Mouse (Mus musculus) CD4-positive, CD25-positive, alpha-beta regulatory T cell, adult 4 months (primary cell): ENCODE data around the gene Fcrl5. TPM values are rescaled to one million over a fixed set of nuclear protein-coding genes. Genes with fewer than 3 reads are reported as not detected.
"Not testable (repeated sequence)": the region's sequence is repeated elsewhere in the genome, so short reads cannot be mapped to it uniquely, and the experiment has no call there.

Experiments
- ATAC-seq: one replicate; pipeline ENCODE4 v1.8.0; 2017
- polyA plus RNA-seq, 2 experiments: library from polyadenylated mRNA; unstranded; fragments of 100-300 nt; shearing (Covaris generic); gene quantifications; one replicate each; pipeline ENCODE4 v1.2.1; 2017

Fcrl5 gene
- not detected for polyA plus RNA-seq

GRCm38 (mm10) chr3:87435479-87435878 is at the start of gene Fcrl5:
Gene Fcrl5 (plus strand): TSS chr3:87435773.
- peak; percentile 51 for ATAC-seq

GRCm38 (mm10) chr3:87390935-87391334 is 44.6 kb upstream of the Fcrl5 start:
- no peak for ATAC-seq

- ATAC-seq = no peak
Measured at GRCm38 (mm10) chr3:87398809-87399208, 36.8 kb upstream of the Fcrl5 start.

GRCm38 (mm10) chr3:87399906-87400305 is 35.7 kb upstream of the Fcrl5 start:
- no peak for ATAC-seq

GRCm38 (mm10) chr3:87401321-87401720 is 34.3 kb upstream of the Fcrl5 start:
- ATAC-seq = peak; percentile 65

GRCm38 (mm10) chr3:87408171-87408570 is 27.4 kb upstream of the Fcrl5 start:
- peak; percentile 82 for ATAC-seq

GRCm38 (mm10) chr3:87409196-87409935 is 26.2 kb upstream of the Fcrl5 start:
- no peak for ATAC-seq

GRCm38 (mm10) chr3:87410605-87411004 is 25.0 kb upstream of the Fcrl5 start:
- no peak for ATAC-seq

GRCm38 (mm10) chr3:87411150-87411549 is 24.4 kb upstream of the Fcrl5 start:
- no peak for ATAC-seq

- no peak for ATAC-seq
Measured at GRCm38 (mm10) chr3:87420645-87421044, 14.9 kb upstream of the Fcrl5 start.

GRCm38 (mm10) chr3:87422386-87422910 is 13.1 kb upstream of the Fcrl5 start:
- no peak for ATAC-seq

GRCm38 (mm10) chr3:87440586-87440985 is 5.0 kb downstream of the Fcrl5 start:
- ATAC-seq = no peak

GRCm38 (mm10) chr3:87443968-87444367 is 8.4 kb downstream of the Fcrl5 start:
- no peak for ATAC-seq

GRCm38 (mm10) chr3:87465454-87465853 is 29.9 kb downstream of the Fcrl5 start:
- no peak for ATAC-seq

- no peak for ATAC-seq
Measured at GRCm38 (mm10) chr3:87467011-87467410, 31.4 kb downstream of the Fcrl5 start.

GRCm38 (mm10) chr3:87467416-87467815 is 31.8 kb downstream of the Fcrl5 start:
- no peak for ATAC-seq

- not testable (repeated sequence) for ATAC-seq
Measured at GRCm38 (mm10) chr3:87477948-87478347, 42.4 kb downstream of the Fcrl5 start.

- ATAC-seq = not testable (repeated sequence)
Measured at GRCm38 (mm10) chr3:87478596-87478995, 43.0 kb downstream of the Fcrl5 start.

- ATAC-seq = not testable (repeated sequence)
Measured at GRCm38 (mm10) chr3:87479230-87479629, 43.7 kb downstream of the Fcrl5 start.

GRCm38 (mm10) chr3:87487392-87487791 is 51.8 kb downstream of the Fcrl5 start:
- ATAC-seq = no peak

GRCm38 (mm10) chr3:87487911-87488310 is 52.3 kb downstream of the Fcrl5 start:
- ATAC-seq = no peak

GRCm38 (mm10) chr3:87498266-87498665 is 62.7 kb downstream of the Fcrl5 start:
- no peak for ATAC-seq

- peak; percentile 82 for ATAC-seq
Measured at GRCm38 (mm10) chr3:87499072-87499471, 63.5 kb downstream of the Fcrl5 start.
